Mouse (Mus musculus): ENCODE data around the gene 2310046K23Rik. TPM values are rescaled to one million over a fixed set of nuclear protein-coding genes. Genes with fewer than 3 reads are reported as not detected.

2310046K23Rik gene
- total RNA-seq, 2 experiments from 2014 or later, result not detected

DNA sequence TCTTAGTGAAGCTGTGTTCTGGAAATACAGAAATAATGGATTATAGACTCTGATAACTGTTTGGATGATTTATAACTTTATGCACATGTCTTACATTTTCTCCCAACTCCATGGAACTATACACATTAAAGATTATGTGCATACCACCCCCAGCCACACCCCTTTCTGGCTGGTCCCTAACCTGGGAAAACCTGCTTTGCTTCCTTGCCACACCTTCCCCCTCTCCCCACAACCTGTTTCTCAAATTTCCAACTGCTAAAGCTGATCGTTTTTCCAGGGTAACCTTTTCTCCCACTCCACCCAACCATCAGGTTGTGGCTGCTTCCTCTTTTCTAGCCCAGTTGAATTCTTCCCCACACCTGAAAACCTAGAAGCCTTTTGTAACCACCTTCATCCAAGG lies 48.0 kb downstream of the 2310046K23Rik start:
- no peak overlapping the region for H3K4me3 ChIP-seq
- intact Hi-C loops (cut with DNase I), result no loop called here
- no peak for DNase-seq
- TF ChIP-seq CTCF (IDR thresholded peaks at IDR 0.05), result no peak
- H3K27ac ChIP-seq, result no peak overlapping the region

DNA sequence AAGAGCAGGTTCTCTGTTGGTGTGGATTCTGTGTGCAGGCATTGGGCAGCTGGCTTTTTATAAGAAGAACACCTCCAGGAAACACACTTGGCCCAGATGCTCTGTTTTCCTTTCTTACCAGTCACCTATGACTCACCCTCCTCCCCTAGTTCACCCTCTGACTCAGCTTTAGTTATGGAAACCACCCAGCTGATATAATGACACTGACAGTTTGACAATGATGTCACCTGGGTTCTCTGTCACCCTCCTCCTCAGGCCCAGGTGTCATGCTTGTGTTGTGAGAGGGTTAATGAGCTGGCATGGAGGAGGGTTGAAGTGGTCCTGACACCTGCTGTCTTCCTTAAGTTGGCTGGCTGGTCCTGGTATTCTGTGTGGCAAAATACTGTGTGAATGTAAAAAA lies 48.4 kb downstream of the 2310046K23Rik start, which contains the start of gene Sprr1a:
Gene Sprr1a, minus strand, starts transcription at position 33 of the 400 bp plus-strand sequence.
- Histone ChIP-seq H3K4me3 (no peak within 1 kb of the TSS), H3K27ac (no peak within 1 kb of the TSS)
- TF ChIP-seq CTCF (IDR thresholded peaks at IDR 0.05), result no peak
- no peak for DNase-seq
- intact Hi-C loops (cut with DNase I), result no loop called here

Other genes starting within 250 kb of the 2310046K23Rik start
- not detected for gene Sprr2a3, start 249.1 kb downstream of the 2310046K23Rik start, total RNA-seq (2021)
- gene Sprr2b, start 217.9 kb downstream of the 2310046K23Rik start, total RNA-seq (2021), result not detected
- gene Sprr2d, start 195.4 kb downstream of the 2310046K23Rik start, total RNA-seq (2021), result not detected
- not detected for gene Sprr2e, start 182.4 kb downstream of the 2310046K23Rik start, total RNA-seq (2021)
- gene Sprr2f, start 169.3 kb downstream of the 2310046K23Rik start, total RNA-seq (2021), result not detected
- not detected for gene Sprr2h, start 148.8 kb downstream of the 2310046K23Rik start, total RNA-seq (2021)
- not detected for gene Sprr2i, start 126.5 kb downstream of the 2310046K23Rik start, total RNA-seq (2021)
- gene Sprr2j-ps, start 116.4 kb downstream of the 2310046K23Rik start, total RNA-seq (2021), result not detected
- 1 to 10 TPM; 2.6 to 6.5 TPM for gene Gm9774, start 105.1 kb downstream of the 2310046K23Rik start, total RNA-seq (2021)
- not detected for gene Sprr2k, start 101.9 kb downstream of the 2310046K23Rik start, total RNA-seq (2021)
- not detected for gene Sprr1b, start 95.7 kb downstream of the 2310046K23Rik start, total RNA-seq (2021)
- gene Sprr3, start 75.8 kb downstream of the 2310046K23Rik start, total RNA-seq (2021), result not detected
- not detected for gene Sprr1a, start 48.6 kb downstream of the 2310046K23Rik start, total RNA-seq (2021)
- not detected for gene Sprr4, start 34.0 kb downstream of the 2310046K23Rik start, total RNA-seq (2021)
- gene Ivl, start 39.2 kb upstream of the 2310046K23Rik start, total RNA-seq (2021), result not detected
- gene Smcp, start 54.5 kb upstream of the 2310046K23Rik start, total RNA-seq (2021), result not detected
- gene 2210017I01Rik, start 73.0 kb upstream of the 2310046K23Rik start, total RNA-seq (2021), result not detected
- gene Lce6a, start 87.1 kb upstream of the 2310046K23Rik start, total RNA-seq (2021), result not detected
- not detected for gene Lce1a1, start 113.8 kb upstream of the 2310046K23Rik start, total RNA-seq (2021)
- not detected for gene Lce1b, start 122.4 kb upstream of the 2310046K23Rik start, total RNA-seq (2021)
- gene Lce1a2, start 135.8 kb upstream of the 2310046K23Rik start, total RNA-seq (2021), result not detected
- gene Lce1c, start 144.7 kb upstream of the 2310046K23Rik start, total RNA-seq (2021), result not detected
- not detected for gene Lce1d, start 152.7 kb upstream of the 2310046K23Rik start, total RNA-seq (2021)
- gene Lce1e, start 174.6 kb upstream of the 2310046K23Rik start, total RNA-seq (2021), result not detected
- gene Lce1f, start 185.8 kb upstream of the 2310046K23Rik start, total RNA-seq (2021), result not detected
- not detected for gene Gm38119, start 204.6 kb upstream of the 2310046K23Rik start, total RNA-seq (2021)
- not detected for gene Lce1g, start 217.8 kb upstream of the 2310046K23Rik start, total RNA-seq (2021)
- not detected for gene Lce1h, start 230.6 kb upstream of the 2310046K23Rik start, total RNA-seq (2021)
- gene Lce1i, start 244.4 kb upstream of the 2310046K23Rik start, total RNA-seq (2021), result not detected

Data from gastrocnemius, adult 2 months (tissue).